Mouse (Mus musculus) myocyte (in vitro differentiated cells): ENCODE measurements around the gene Pld4. TPM values are rescaled to one million over a fixed set of nuclear protein-coding genes. Genes with fewer than 3 reads are reported as not detected.

Source experiments
- H3K27me3 ChIP-seq: one replicate; pipeline ENCODE4 v1.6.1; 2011; ENCODE audit not compliant: control insufficient read depth, insufficient read depth, insufficient read length
- H3K36me3 ChIP-seq: one replicate; pipeline ENCODE4 v1.6.1; 2011; ENCODE audit not compliant: control insufficient read depth, insufficient read depth
- H3K4me2 ChIP-seq: one replicate; pipeline ENCODE4 v1.6.1; 2011; ENCODE audit warnings: low read depth, control low read depth
- H3K4me3 ChIP-seq: one replicate; pipeline ENCODE4 v1.5.1; 2011; ENCODE audit warnings: mild to moderate bottlenecking, control low read depth, moderate library complexity
- H3K79me2 ChIP-seq: one replicate; pipeline ENCODE4 v1.6.1; 2011; ENCODE audit not compliant: control insufficient read depth, insufficient read depth
- H3ac ChIP-seq: one replicate; pipeline ENCODE4 v1.6.1; 2011; ENCODE audit not compliant: control insufficient read depth, insufficient read length
- CEBPB ChIP-seq: IDR thresholded peaks from 2 replicates; pipeline ENCODE4 v1.6.1; 2011; ENCODE audit warnings: mild to moderate bottlenecking, moderate library complexity; ENCODE audit not compliant: poor library complexity, insufficient read depth, severe bottlenecking
- E2F4 ChIP-seq: IDR thresholded peaks from one replicate; pipeline ENCODE4 v1.6.1; 2011; ENCODE audit warnings: mild to moderate bottlenecking, control low read depth, moderate library complexity; ENCODE audit not compliant: insufficient read depth
- MAX ChIP-seq: IDR thresholded peaks from one replicate; pipeline ENCODE4 v1.6.1; 2011; ENCODE audit warnings: low read depth, mild to moderate bottlenecking, control low read depth
- MYOD1 ChIP-seq, 3 experiments: IDR thresholded peaks; one replicate each; pipeline ENCODE4 v1.6.1; 2011; ENCODE audit warnings: control low read depth in 2 of 3, low read depth in 2 of 3, mild to moderate bottlenecking in 2 of 3, moderate library complexity in 1 of 3; ENCODE audit not compliant: insufficient read length in 2 of 3, control insufficient read depth in 1 of 3
- MYOG ChIP-seq, 3 experiments: IDR thresholded peaks; one replicate each; pipeline ENCODE4 v1.6.1; 2011; ENCODE audit warnings: control low read depth in 2 of 3, low read depth in 2 of 3, mild to moderate bottlenecking in 2 of 3; ENCODE audit not compliant: insufficient read length in 2 of 3, control insufficient read depth in 1 of 3, insufficient read depth in 1 of 3
- POLR2A ChIP-seq: IDR thresholded peaks from one replicate; pipeline ENCODE4 v1.6.1; 2011; ENCODE audit warnings: low read depth, mild to moderate bottlenecking, control low read depth, moderate library complexity; ENCODE audit not compliant: insufficient read length
- POLR2AphosphoS2 ChIP-seq: IDR thresholded peaks from one replicate; pipeline ENCODE4 v1.6.1; 2011; ENCODE audit warnings: low read depth, control low read depth; ENCODE audit not compliant: insufficient read length
- REST ChIP-seq: IDR thresholded peaks from one replicate; pipeline ENCODE4 v1.6.1; 2011; ENCODE audit warnings: mild to moderate bottlenecking, control low read depth, moderate library complexity; ENCODE audit not compliant: insufficient read depth, insufficient read length
- SRF ChIP-seq: IDR thresholded peaks from one replicate; pipeline ENCODE4 v1.6.1; 2011; ENCODE audit warnings: low read depth; ENCODE audit not compliant: control insufficient read depth, insufficient read length
- TCF12 ChIP-seq: IDR thresholded peaks from one replicate; pipeline ENCODE4 v1.6.1; 2011; ENCODE audit warnings: mild to moderate bottlenecking, control low read depth; ENCODE audit not compliant: poor library complexity, insufficient read depth, severe bottlenecking
- TCF3 ChIP-seq: IDR thresholded peaks from one replicate; pipeline ENCODE4 v1.6.1; 2011; ENCODE audit warnings: low read depth, control low read depth; ENCODE audit not compliant: insufficient read length
- USF1 ChIP-seq: IDR thresholded peaks from one replicate; pipeline ENCODE4 v1.6.1; 2011; ENCODE audit warnings: low read depth, mild to moderate bottlenecking, control low read depth, moderate library complexity
- polyA plus RNA-seq: library from polyadenylated mRNA; unstranded; fragments of >200 nt; fragmentation: generic; extraction: Trizol; gene quantifications from one replicate; pipeline ENCODE4 v1.2.1, GENCODE M21; 2012; ENCODE audit warnings: missing spikeins

Gene Pld4
- polyA plus RNA-seq, 1 experiment, result 0.08 TPM

DNA sequence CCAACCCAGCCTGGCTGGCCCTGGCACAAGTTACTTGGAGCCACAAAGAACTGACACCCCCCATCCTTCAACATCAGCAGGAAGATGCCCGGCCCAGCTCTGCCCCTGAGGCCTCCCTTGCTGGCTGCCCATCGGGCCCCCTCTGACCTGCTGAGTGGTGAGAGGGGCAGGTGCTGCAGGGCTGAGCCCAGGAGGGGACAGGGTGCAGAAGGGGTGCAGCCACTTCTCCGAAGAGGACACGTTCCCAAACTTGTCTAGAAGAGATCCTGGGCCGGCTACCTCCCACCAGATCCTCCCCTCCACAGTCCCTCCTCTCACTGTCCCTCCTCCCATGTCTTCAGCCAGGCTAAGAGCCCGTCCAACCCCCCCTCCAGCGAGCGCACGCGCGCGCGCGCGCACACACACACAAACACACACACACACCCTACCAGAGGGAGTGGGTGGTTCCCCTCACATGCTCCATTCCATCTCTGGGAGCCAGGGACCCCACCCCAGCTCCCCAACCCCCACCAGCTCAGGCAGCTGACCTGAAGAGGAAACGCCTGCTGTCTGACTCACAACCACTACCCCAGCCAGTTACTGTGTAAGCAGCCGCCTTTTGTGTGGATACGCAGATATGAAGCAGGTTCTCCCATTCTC, 35.1 kb downstream of the Pld4 start:
- H3K4me3 ChIP-seq, result peak overlapping the region; percentile 62

DNA sequence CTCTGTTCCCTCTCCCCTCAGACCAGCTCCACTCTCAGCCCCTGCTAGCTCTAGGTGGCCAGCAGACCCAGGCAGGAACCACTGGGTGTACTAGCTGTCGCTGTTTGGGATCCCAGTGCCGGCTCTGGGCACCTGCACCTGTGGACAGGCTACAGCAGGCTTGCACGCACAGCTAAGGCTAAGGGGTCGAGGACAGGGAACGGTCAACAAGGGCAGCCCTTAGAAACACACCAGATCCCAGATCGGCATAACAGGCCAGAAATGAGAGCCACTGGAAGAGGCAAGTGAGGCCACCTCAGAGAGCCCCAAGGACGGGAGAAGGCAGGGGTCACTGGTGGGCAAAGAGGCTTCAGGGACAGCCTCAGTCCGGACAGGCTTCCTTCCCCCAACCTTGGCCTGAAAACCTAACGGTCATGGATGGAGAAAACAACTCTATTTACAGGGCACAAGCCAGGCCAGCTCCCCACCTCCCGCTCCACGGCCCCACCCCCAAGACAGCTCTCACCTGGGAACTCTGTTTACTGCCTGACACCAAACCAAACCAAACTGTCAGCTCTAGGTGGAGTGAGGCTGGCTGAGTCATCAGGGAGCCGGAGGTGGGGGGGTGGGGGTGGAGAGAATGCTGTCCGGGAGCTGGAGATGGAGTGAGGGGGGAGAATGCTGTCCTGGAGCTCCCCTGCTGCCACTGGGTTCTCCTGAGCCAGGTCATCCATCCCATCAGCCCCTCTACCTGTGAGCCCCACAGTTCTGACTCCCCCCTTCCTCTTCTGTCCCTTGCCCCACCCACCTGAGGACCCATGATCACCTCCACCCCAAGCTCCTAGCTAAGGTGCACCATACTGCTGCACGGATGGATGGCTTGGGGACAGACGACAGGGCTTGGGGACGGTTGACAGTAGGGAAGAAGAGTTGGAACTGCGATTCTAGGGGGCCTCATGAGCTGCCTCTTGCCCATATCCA, 36.4 kb downstream of the Pld4 start:
- Histone ChIP-seq H3ac (peak overlapping the region; percentile 11), H3K4me3 (peak overlapping the region; percentile 62)
- no peak for TF ChIP-seq TCF3
- TF ChIP-seq POLR2A, result peak; percentile 36
- peak in 1 of 3 experiments; percentile 10 for TF ChIP-seq MYOD1 (IDR thresholded peaks at IDR 0.05; ENCODE audit: control insufficient read depth in 1 of 3, insufficient read length in 2 of 3, low read depth in 2 of 3)

More for the DNA sequence above, 35.1 kb downstream of the Pld4 start:
- H3K27me3 ChIP-seq, result no peaks in the 10 kb centered on the region
- peaks cover 40% of the 10 kb centered on the region for H3K79me2 ChIP-seq
- peak overlapping the region; percentile 43 for H3ac ChIP-seq
- H3K4me2 ChIP-seq, result peak overlapping the region; percentile 81
- TF ChIP-seq POLR2AphosphoS2, result no peak
- peak; percentile 0 to 50 (median 46) for TF ChIP-seq MYOD1 (IDR thresholded peaks at IDR 0.05; ENCODE audit: control insufficient read depth in 1 of 3, insufficient read length in 2 of 3, low read depth in 2 of 3)
- TF ChIP-seq TCF12, result no peak
- TF ChIP-seq MYOG (IDR thresholded peaks at IDR 0.05; ENCODE audit: control insufficient read depth in 1 of 3, insufficient read depth in 1 of 3, insufficient read length in 2 of 3, low read depth in 2 of 3), result peak in 1 of 3 experiments; percentile 39
- TF ChIP-seq POLR2A, result peak; percentile 63
- no peak for TF ChIP-seq SRF
- no peak for TF ChIP-seq REST
- no peaks in the 10 kb centered on the region for H3K36me3 ChIP-seq

DNA sequence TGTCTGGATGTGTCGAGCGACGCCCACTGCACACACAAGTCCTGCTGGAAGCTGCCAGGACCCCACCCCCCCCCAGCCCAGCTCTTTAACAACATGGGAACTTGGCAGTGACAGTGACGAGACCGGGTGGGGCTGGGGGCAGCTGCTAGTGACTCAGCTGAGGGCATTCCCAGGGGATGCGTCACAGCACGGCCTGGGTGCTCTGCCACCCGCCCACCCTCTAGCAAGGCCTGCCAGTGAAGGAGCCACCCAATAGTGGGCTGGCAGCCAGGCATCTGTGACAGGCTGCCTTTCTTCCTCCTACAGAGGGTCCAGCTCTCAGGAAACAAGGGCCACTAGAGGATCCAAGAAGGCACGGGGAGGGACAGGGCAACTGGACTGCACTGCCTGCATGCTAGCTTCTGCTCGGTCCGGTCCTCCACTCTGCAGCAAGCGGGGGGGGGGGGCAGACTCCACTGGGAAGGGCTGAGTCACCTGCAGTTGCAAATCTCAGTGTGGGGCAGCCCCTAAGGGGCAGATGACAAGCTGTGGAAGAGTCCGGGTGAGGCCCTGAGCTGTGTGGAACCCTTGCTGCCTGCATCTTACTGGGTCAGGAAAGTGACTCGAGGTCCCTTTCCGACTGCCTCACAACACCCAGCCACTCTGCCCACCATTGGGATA, 37.3 kb downstream of the Pld4 start:
- peak in 2 of 3 experiments; percentile 94 to 96 for TF ChIP-seq MYOD1 (IDR thresholded peaks at IDR 0.05; ENCODE audit: control insufficient read depth in 1 of 3, insufficient read length in 2 of 3, low read depth in 2 of 3)
- TF ChIP-seq TCF3, result peak; percentile 85
- no peak for TF ChIP-seq CEBPB
- no peak for TF ChIP-seq POLR2A
- peak; percentile 45 to 96 (median 91) for TF ChIP-seq MYOG (IDR thresholded peaks at IDR 0.05; ENCODE audit: control insufficient read depth in 1 of 3, insufficient read depth in 1 of 3, insufficient read length in 2 of 3, low read depth in 2 of 3)
- TF ChIP-seq MAX, result no peak
- no peak for TF ChIP-seq REST
- peak; percentile 83 for TF ChIP-seq TCF12
- no peak for TF ChIP-seq E2F4
- peak; percentile 30 for TF ChIP-seq POLR2AphosphoS2
- TF ChIP-seq USF1, result no peak
- no peak for TF ChIP-seq SRF
- no peak overlapping the region for H3ac ChIP-seq
- no peaks in the 10 kb centered on the region for H3K36me3 ChIP-seq
- peaks cover 23% of the 10 kb centered on the region for H3K79me2 ChIP-seq
- H3K27me3 ChIP-seq, result no peaks in the 10 kb centered on the region
- H3K4me3 ChIP-seq, result peak overlapping the region; percentile 62
- peak overlapping the region; percentile 81 for H3K4me2 ChIP-seq

More for the DNA sequence above, 36.4 kb downstream of the Pld4 start:
- peak overlapping the region; percentile 81 for H3K4me2 ChIP-seq
- peaks cover 33% of the 10 kb centered on the region for H3K79me2 ChIP-seq
- no peaks in the 10 kb centered on the region for H3K36me3 ChIP-seq
- no peaks in the 10 kb centered on the region for H3K27me3 ChIP-seq

DNA sequence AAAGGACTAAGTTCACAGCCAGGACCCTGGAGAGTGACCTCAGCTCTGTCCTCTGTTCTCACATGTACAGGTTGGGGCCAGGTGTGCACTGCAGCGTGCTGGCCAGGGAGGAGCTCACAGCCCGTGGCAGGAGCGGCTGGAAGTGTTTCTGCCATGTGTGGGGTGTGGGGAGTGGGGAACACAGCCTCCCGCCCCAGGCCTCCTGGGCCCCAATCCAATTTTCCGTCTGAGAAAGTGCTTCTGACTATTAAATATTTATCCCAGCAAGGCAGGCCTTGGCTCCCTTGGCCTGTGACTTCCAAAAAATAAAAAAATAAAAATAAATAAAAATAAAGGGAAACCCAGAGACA, 37.9 kb downstream of the Pld4 start:
- TF ChIP-seq POLR2A (no peak), REST (peak; percentile 41)
- Histone ChIP-seq H3K4me3 (no peak overlapping the region), H3K79me2 (peaks cover 18% of the 10 kb centered on the region), H3K36me3 (no peaks in the 10 kb centered on the region), H3ac (no peak overlapping the region), H3K4me2 (peak overlapping the region; percentile 81), H3K27me3 (no peaks in the 10 kb centered on the region)

DNA sequence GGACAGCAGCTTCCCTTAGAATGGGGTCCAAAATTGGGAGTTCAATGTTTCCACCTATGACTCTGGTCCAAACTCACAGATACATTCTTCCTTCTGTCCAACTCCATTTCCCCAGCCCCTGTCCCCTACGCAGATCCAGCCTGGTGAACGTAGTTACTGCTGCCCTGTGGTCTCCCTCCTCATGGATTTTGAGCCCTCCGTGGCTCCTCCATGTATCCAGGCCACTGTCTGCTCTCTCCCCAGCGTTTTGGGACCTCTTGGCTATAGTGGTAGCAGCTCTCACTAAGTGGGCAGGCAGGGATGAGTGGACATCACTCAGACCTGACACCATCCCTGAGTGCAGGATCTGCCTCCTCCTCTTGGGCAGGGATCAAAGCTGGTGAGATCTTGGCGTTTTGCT, 38.3 kb downstream of the Pld4 start:
- no peak for TF ChIP-seq E2F4
- no peak for TF ChIP-seq CEBPB
- TF ChIP-seq POLR2AphosphoS2, result no peak
- no peak for TF ChIP-seq TCF3
- Histone ChIP-seq H3K4me3 (no peak overlapping the region), H3K4me2 (no peak overlapping the region), H3K27me3 (no peaks in the 10 kb centered on the region), H3K79me2 (peaks cover 14% of the 10 kb centered on the region), H3ac (no peak overlapping the region), H3K36me3 (no peaks in the 10 kb centered on the region)
